Mouse (Mus musculus) fibroblast of lung, adult 2 months (primary cell): Measurements from ENCODE around the gene C2cd4b.
"Not testable (repeated sequence)": the region's sequence is repeated elsewhere in the genome, so short reads cannot be mapped to it uniquely, and the experiment has no call there.

ENCODE experiments used
- DNase-seq: peaks from one replicate; pipeline ENCODE4 v3.0.0-alpha.2; 2011; ENCODE audit warnings: low read depth

The C2cd4b gene

GRCm38 (mm10) chr9:67759163-67759955 lies at the start of gene C2cd4b:
Gene C2cd4b (plus strand): TSS chr9:67759437.
- no peak for DNase-seq

GRCm38 (mm10) chr9:67711051-67711877 lies 48.0 kb upstream of the C2cd4b start:
- peak; percentile 33 for DNase-seq

GRCm38 (mm10) chr9:67712146-67712545 lies 47.1 kb upstream of the C2cd4b start:
- no peak for DNase-seq

GRCm38 (mm10) chr9:67717081-67717480 lies 42.2 kb upstream of the C2cd4b start:
- DNase-seq, result no peak

GRCm38 (mm10) chr9:67718596-67718995 lies 40.6 kb upstream of the C2cd4b start:
- no peak for DNase-seq

GRCm38 (mm10) chr9:67720150-67720549 lies 39.1 kb upstream of the C2cd4b start:
- no peak for DNase-seq

GRCm38 (mm10) chr9:67722378-67722777 lies 36.9 kb upstream of the C2cd4b start:
- DNase-seq, result peak; percentile 27

GRCm38 (mm10) chr9:67725196-67725595 lies 34.0 kb upstream of the C2cd4b start:
- DNase-seq, result no peak

- no peak for DNase-seq
Observed at GRCm38 (mm10) chr9:67733716-67734115, 25.5 kb upstream of the C2cd4b start.

GRCm38 (mm10) chr9:67735426-67735825 lies 23.8 kb upstream of the C2cd4b start:
- peak; percentile 45 for DNase-seq

- no peak for DNase-seq
Observed at GRCm38 (mm10) chr9:67741256-67741655, 18.0 kb upstream of the C2cd4b start.

- DNase-seq, result no peak
Observed at GRCm38 (mm10) chr9:67753411-67754182, 5.6 kb upstream of the C2cd4b start.

- no peak for DNase-seq
Observed at GRCm38 (mm10) chr9:67754713-67755112, 4.5 kb upstream of the C2cd4b start.

- DNase-seq, result peak; percentile 62
Observed at GRCm38 (mm10) chr9:67758686-67759085, 551 bp upstream of the C2cd4b start.

- not testable (repeated sequence) for DNase-seq
Observed at GRCm38 (mm10) chr9:67759956-67760764, 923 bp downstream of the C2cd4b start.

- no peak for DNase-seq
Observed at GRCm38 (mm10) chr9:67760991-67761390, 1.8 kb downstream of the C2cd4b start.

- DNase-seq, result no peak
Observed at GRCm38 (mm10) chr9:67763326-67763725, 4.1 kb downstream of the C2cd4b start.

GRCm38 (mm10) chr9:67766405-67766804 lies 7.2 kb downstream of the C2cd4b start:
- no peak for DNase-seq

- no peak for DNase-seq
Observed at GRCm38 (mm10) chr9:67766948-67767347, 7.7 kb downstream of the C2cd4b start.

GRCm38 (mm10) chr9:67768843-67769242 lies 9.6 kb downstream of the C2cd4b start:
- DNase-seq, result no peak

GRCm38 (mm10) chr9:67769401-67769800 lies 10.2 kb downstream of the C2cd4b start:
- no peak for DNase-seq
